Mouse (Mus musculus): ENCODE results near the gene Tas2r108. TPM values are rescaled to one million over a fixed set of nuclear protein-coding genes. Genes with fewer than 3 reads are reported as not detected.

Gene Tas2r108
- polyA plus RNA-seq, 1 experiment from 2014 or later, result not detected

Other genes with a start within 250 kb of the Tas2r108 start
- gene Agk, start 168.4 kb upstream of the Tas2r108 start, polyA plus RNA-seq (2015; fragmentation: Nextera tagmentation; extraction: Ambion mirVana), result 36.5 and 40.5 TPM in 2 replicates
- 14.2 and 14.3 TPM in 2 replicates for gene E330009J07Rik, start 57.4 kb upstream of the Tas2r108 start, polyA plus RNA-seq (2015; fragmentation: Nextera tagmentation; extraction: Ambion mirVana)
- 0.13 and 0.15 TPM in 2 replicates for gene Wee2, start 54.4 kb upstream of the Tas2r108 start, polyA plus RNA-seq (2015; fragmentation: Nextera tagmentation; extraction: Ambion mirVana)
- 152 and 165 TPM in 2 replicates for gene Ssbp1, start 22.2 kb upstream of the Tas2r108 start, polyA plus RNA-seq (2015; fragmentation: Nextera tagmentation; extraction: Ambion mirVana)
- gene Tas2r137, start 2.3 kb upstream of the Tas2r108 start, polyA plus RNA-seq (2015; fragmentation: Nextera tagmentation; extraction: Ambion mirVana), result 0.15 TPM in 1 of 2 replicates, not detected in the other
- gene Prss37, start 26.0 kb downstream of the Tas2r108 start, polyA plus RNA-seq (2015; fragmentation: Nextera tagmentation; extraction: Ambion mirVana), result not detected in 2 replicates
- 0.12 and 0.16 TPM in 2 replicates for gene Olfr461, start 61.5 kb downstream of the Tas2r108 start, polyA plus RNA-seq (2015; fragmentation: Nextera tagmentation; extraction: Ambion mirVana)
- gene Olfr460, start 76.0 kb downstream of the Tas2r108 start, polyA plus RNA-seq (2015; fragmentation: Nextera tagmentation; extraction: Ambion mirVana), result not detected in 2 replicates
- 0.26 and 0.62 TPM in 2 replicates for gene Clec5a, start 92.3 kb downstream of the Tas2r108 start, polyA plus RNA-seq (2015; fragmentation: Nextera tagmentation; extraction: Ambion mirVana)
- not detected in 2 replicates for gene Tas2r138, start 119.8 kb downstream of the Tas2r108 start, polyA plus RNA-seq (2015; fragmentation: Nextera tagmentation; extraction: Ambion mirVana)
- gene Mgam, start 135.3 kb downstream of the Tas2r108 start, polyA plus RNA-seq (2015; fragmentation: Nextera tagmentation; extraction: Ambion mirVana), result not detected in 2 replicates

Measured in midbrain, embryonic 13.5 days (tissue).